Mouse (Mus musculus): ENCODE data around the gene Dcdc2b. TPM values are rescaled to one million over a fixed set of nuclear protein-coding genes. Genes with fewer than 3 reads are reported as not detected.

Gene Dcdc2b
- polyA plus RNA-seq, 1 experiment from 2014 or later, result 2.3 TPM

DNA sequence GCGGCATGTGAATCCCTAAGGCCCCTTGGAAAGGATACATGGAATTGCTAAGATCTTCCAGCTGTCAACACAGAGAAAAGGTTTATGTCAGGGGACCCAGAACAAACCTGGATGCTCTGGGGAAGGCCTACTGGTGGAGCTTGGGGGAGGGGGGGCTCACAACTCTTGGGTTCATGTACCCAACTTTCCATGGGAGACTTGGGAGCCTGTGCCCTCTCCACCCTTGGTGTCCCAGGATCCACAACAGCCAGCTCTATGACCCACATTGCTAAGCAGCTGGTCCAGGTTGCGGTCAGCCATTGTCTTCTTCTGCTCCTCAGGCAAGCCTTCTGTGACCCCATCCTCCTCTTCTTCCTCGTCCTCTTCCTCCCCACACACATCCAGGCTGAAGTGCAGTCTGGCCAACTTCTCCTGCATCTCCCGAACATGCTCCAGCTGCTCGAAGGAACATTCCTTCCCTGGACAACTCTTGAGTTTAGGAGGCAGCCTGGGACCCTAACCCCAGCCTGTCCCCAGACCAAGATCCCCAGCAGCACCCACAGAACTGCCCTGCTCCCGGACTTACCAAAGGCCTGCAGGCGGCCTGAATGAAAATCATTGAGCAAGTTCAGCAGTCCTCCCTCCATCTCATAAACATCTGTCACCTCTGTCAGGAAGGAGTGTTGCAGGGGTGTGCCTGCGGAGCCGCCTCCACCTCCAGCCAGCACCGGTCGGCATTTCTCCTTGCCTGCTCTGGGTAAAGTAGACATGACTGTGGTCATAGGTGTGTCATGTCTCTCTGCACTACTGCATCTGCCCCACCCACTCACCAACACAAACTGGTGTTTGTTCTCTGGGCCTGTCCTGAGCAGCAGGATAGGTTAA is 6.6 kb upstream of the Dcdc2b start:
- no peak overlapping the region for H3K4me2 ChIP-seq (replicated peaks)
- H3K27ac ChIP-seq, result no peak overlapping the region
- peaks cover 20% of the 10 kb centered on the region for H3K36me3 ChIP-seq
- peaks cover 32% of the 10 kb centered on the region for H3K4me1 ChIP-seq
- no peak overlapping the region for H3K9ac ChIP-seq
- no peaks in the 10 kb centered on the region for H3K9me3 ChIP-seq
- no peak for ATAC-seq (ENCODE audit: insufficient number of reproducible peaks, insufficient read depth, low FRiP score, low TSS enrichment)
- no peak overlapping the region for H3K4me3 ChIP-seq
- 87% methylated on average over 11 of the region's 11 CpGs for WGBS
- no peaks in the 10 kb centered on the region for H3K27me3 ChIP-seq

GRCm38 (mm10) chr4:129618786-129619691 is 5.0 kb upstream of the Dcdc2b start, which contains the start of gene Iqcc:
Gene Iqcc (minus strand): TSS chr4:129619099.
- Histone ChIP-seq H3K36me3 (peaks cover 20% of the 10 kb centered on the region), H3K9me3 (no peaks in the 10 kb centered on the region), H3K4me2 (replicated peaks) (peak within 1 kb of the TSS; percentile 74), H3K27ac (peak within 1 kb of the TSS; percentile 81), H3K27me3 (no peaks in the 10 kb centered on the region), H3K4me3 (peak within 1 kb of the TSS; percentile 59), H3K4me1 (peaks cover 18% of the 10 kb centered on the region), H3K9ac (peak within 1 kb of the TSS; percentile 75)
- 4% methylated on average over 44 of the region's 44 CpGs for WGBS
- ATAC-seq (ENCODE audit: insufficient number of reproducible peaks, insufficient read depth, low FRiP score, low TSS enrichment), result peak; percentile 89

DNA sequence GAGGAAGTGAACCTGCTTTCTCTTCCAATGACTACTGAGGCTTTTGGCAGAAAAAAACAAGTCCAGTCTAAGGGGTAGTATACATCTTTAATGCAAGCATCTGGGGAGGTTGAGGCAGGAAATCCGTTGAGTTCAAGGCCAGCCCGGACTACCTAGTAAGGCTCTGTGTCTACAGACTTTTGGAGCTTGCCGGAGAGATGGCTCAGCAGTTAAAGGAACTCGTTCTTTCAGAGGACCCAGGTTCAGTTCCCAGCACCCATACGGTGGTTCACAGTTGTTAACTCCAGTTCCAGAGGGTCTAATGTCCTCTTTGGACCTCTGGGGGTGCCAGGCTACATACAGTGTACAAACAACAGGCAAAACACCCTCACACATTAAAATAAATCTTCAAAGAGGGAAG is 4.0 kb upstream of the Dcdc2b start:
- H3K27ac ChIP-seq, result no peak overlapping the region
- WGBS, result 96% methylated on average over 5 of the region's 5 CpGs

GRCm38 (mm10) chr4:129617121-129617641 is 3.1 kb upstream of the Dcdc2b start:
- WGBS, result 96% methylated on average over 7 of the region's 7 CpGs

More for the DNA sequence above, 4.0 kb upstream of the Dcdc2b start:
- Histone ChIP-seq H3K36me3 (peaks cover 20% of the 10 kb centered on the region), H3K9me3 (no peaks in the 10 kb centered on the region), H3K4me2 (replicated peaks) (peak overlapping the region; percentile 74), H3K27me3 (no peaks in the 10 kb centered on the region), H3K4me3 (peak overlapping the region; percentile 59), H3K4me1 (peaks cover 15% of the 10 kb centered on the region), H3K9ac (peak overlapping the region; percentile 75)
- no peak for ATAC-seq (ENCODE audit: insufficient number of reproducible peaks, insufficient read depth, low FRiP score, low TSS enrichment)

DNA sequence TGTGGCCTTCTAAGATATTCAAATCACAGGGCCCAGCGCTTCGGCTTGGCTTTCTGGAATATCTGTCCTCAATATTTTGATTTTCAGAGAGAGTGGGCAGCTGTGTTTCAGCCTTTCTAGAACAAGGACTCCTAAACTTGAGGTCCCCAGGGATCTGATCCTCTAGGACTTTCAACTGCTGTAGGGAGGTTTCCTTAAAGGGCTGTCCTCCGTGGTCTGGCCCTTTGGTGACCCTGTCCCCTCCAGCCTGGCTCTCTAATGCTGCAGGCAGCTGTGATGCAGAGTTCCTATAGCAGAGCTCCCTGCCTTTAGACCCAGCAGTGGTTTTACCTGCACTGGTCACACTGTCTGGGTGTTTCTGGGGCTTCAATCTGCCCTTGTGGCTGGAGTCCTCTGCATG is 2.6 kb upstream of the Dcdc2b start:
- Histone ChIP-seq H3K4me1 (peaks cover 8% of the 10 kb centered on the region), H3K36me3 (peaks cover 20% of the 10 kb centered on the region), H3K9me3 (no peaks in the 10 kb centered on the region), H3K27ac (no peak overlapping the region), H3K4me3 (no peak overlapping the region), H3K27me3 (no peaks in the 10 kb centered on the region), H3K4me2 (replicated peaks) (no peak overlapping the region), H3K9ac (no peak overlapping the region)
- ATAC-seq (ENCODE audit: insufficient number of reproducible peaks, insufficient read depth, low FRiP score, low TSS enrichment), result no peak
- WGBS, result 88% methylated on average over 3 of the region's 3 CpGs

More at GRCm38 (mm10) chr4:129617121-129617641, 3.1 kb upstream of the Dcdc2b start:
- H3K4me3 ChIP-seq, result no peak overlapping the region
- no peaks in the 10 kb centered on the region for H3K9me3 ChIP-seq
- H3K4me2 ChIP-seq (replicated peaks), result no peak overlapping the region
- ATAC-seq (ENCODE audit: insufficient number of reproducible peaks, insufficient read depth, low FRiP score, low TSS enrichment), result no peak
- no peaks in the 10 kb centered on the region for H3K27me3 ChIP-seq
- H3K36me3 ChIP-seq, result peaks cover 20% of the 10 kb centered on the region
- peaks cover 8% of the 10 kb centered on the region for H3K4me1 ChIP-seq
- H3K27ac ChIP-seq, result no peak overlapping the region
- H3K9ac ChIP-seq, result no peak overlapping the region

DNA sequence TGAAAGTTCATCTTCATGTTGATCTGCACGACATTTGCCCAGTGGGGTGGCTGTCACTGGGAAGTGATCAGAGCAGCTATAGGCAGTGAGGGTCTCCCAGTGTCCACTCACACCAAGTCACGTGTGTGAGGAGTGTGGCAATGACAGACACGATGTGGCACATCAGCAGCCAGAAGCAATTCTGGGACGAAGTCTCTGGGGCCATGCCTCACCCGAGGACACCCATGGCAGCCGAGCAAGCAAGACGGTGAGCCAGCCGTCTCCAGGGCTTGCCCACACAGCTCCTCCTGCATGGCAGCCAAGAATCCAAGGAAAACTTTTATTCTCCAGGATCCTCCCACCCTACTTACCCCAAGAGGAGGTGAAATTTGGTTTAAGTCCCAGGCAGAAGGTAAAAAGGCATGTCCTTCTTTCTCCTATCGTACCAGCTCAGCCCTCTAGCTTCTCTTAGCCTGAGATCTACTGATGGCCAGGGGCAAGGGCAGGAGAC is 1.8 kb upstream of the Dcdc2b start:
- H3K4me1 ChIP-seq, result peaks cover 8% of the 10 kb centered on the region
- no peak overlapping the region for H3K4me3 ChIP-seq
- no peak overlapping the region for H3K4me2 ChIP-seq (replicated peaks)
- H3K9me3 ChIP-seq, result no peaks in the 10 kb centered on the region
- 88% methylated on average over 9 of the region's 9 CpGs for WGBS
- no peak overlapping the region for H3K27ac ChIP-seq
- ATAC-seq (ENCODE audit: insufficient number of reproducible peaks, insufficient read depth, low FRiP score, low TSS enrichment), result no peak
- peaks cover 16% of the 10 kb centered on the region for H3K36me3 ChIP-seq
- H3K9ac ChIP-seq, result no peak overlapping the region
- H3K27me3 ChIP-seq, result no peaks in the 10 kb centered on the region

- no peaks in the 10 kb centered on the region for H3K4me1 ChIP-seq
- no peak for ATAC-seq (ENCODE audit: insufficient number of reproducible peaks, insufficient read depth, low FRiP score, low TSS enrichment)
- no peak overlapping the region for H3K9ac ChIP-seq
- peaks cover 28% of the 10 kb centered on the region for H3K36me3 ChIP-seq
- no peaks in the 10 kb centered on the region for H3K9me3 ChIP-seq
- H3K4me3 ChIP-seq, result no peak overlapping the region
- 67% methylated on average over 4 of the region's 4 CpGs for WGBS
- no peaks in the 10 kb centered on the region for H3K27me3 ChIP-seq
- H3K27ac ChIP-seq, result no peak overlapping the region
- no peak overlapping the region for H3K4me2 ChIP-seq (replicated peaks)
Observed at GRCm38 (mm10) chr4:129610472-129610871, 3.6 kb downstream of the Dcdc2b start.

- H3K9ac ChIP-seq, result no peak overlapping the region
- H3K4me2 ChIP-seq (replicated peaks), result no peak overlapping the region
- no peaks in the 10 kb centered on the region for H3K4me1 ChIP-seq
- no peak overlapping the region for H3K27ac ChIP-seq
- no peaks in the 10 kb centered on the region for H3K9me3 ChIP-seq
- H3K27me3 ChIP-seq, result no peaks in the 10 kb centered on the region
- ATAC-seq (ENCODE audit: insufficient number of reproducible peaks, insufficient read depth, low FRiP score, low TSS enrichment), result no peak
- 78% methylated on average over 4 of the region's 4 CpGs for WGBS
- peaks cover 30% of the 10 kb centered on the region for H3K36me3 ChIP-seq
- no peak overlapping the region for H3K4me3 ChIP-seq
Observed at GRCm38 (mm10) chr4:129610026-129610425, 4.0 kb downstream of the Dcdc2b start.

DNA sequence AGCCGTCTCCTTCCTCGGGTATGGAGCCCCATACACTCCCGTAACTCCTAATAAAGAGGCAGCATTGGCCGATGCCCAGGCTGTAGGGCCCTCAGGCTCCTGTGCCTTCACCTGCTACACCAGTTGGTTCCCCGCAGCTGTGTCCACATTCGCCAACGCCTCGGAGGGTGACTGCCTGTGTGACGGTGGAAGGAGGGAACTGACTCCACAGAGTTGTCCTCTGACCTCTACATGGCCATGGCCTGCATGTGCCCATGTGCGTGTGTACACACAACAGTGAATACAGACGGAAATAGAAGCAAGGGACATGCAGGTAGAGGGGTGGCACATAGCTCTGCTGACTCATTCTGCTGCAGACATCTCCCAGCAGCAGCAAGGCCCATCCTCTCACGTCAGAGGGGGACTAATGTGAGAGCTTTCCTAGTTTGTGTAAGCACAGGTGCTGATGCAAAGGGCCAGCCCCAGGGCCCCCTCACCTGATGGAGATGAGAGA is 4.9 kb downstream of the Dcdc2b start:
- H3K9ac ChIP-seq, result no peak overlapping the region
- WGBS, result 83% methylated on average over 12 of the region's 12 CpGs
- peaks cover 39% of the 10 kb centered on the region for H3K36me3 ChIP-seq
- no peaks in the 10 kb centered on the region for H3K4me1 ChIP-seq
- H3K4me2 ChIP-seq (replicated peaks), result no peak overlapping the region
- H3K4me3 ChIP-seq, result no peak overlapping the region
- no peak for ATAC-seq (ENCODE audit: insufficient number of reproducible peaks, insufficient read depth, low FRiP score, low TSS enrichment)
- H3K27me3 ChIP-seq, result no peaks in the 10 kb centered on the region
- no peaks in the 10 kb centered on the region for H3K9me3 ChIP-seq
- H3K27ac ChIP-seq, result no peak overlapping the region

DNA sequence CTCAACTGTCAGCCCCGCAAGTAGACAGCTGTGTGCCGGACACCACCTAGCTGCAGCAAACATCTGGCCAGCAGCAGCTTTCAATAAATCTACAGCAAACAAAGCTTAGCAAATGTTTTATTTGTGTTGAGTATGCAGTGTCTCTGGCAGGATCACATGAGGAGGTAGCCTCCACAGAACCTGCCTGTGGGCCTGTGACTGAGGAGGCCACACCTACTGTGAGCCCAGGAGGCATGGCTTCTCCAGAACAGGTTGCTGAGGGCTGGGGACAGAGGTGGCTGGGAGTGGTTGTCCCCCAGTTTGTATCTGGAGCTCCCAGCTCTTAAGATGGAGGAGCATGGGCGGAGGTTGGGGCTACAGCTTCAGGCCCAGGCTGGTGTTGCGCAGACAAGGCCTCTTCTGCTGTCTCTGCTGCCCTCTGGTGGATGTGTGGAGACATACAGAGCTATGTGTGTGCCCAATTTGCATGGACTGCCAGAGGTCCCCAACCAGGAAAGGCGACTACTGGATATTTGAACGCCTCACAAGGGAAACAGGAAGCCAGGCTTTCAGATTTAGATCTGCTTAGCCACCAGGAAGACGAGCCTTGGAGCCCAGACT is 5.5 kb downstream of the Dcdc2b start:
- no peaks in the 10 kb centered on the region for H3K4me1 ChIP-seq
- H3K27me3 ChIP-seq, result no peaks in the 10 kb centered on the region
- no peak overlapping the region for H3K4me3 ChIP-seq
- peak; percentile 65 for ATAC-seq (ENCODE audit: insufficient number of reproducible peaks, insufficient read depth, low FRiP score, low TSS enrichment)
- 38% methylated on average over 7 of the region's 7 CpGs for WGBS
- peak overlapping the region; percentile 26; the same call in 1 of the 2 replicates for H3K27ac ChIP-seq
- no peak overlapping the region for H3K4me2 ChIP-seq (replicated peaks)
- no peak overlapping the region for H3K9ac ChIP-seq
- H3K9me3 ChIP-seq, result no peaks in the 10 kb centered on the region
- peaks cover 45% of the 10 kb centered on the region for H3K36me3 ChIP-seq

Measured in embryonic facial prominence, embryonic 12.5 days (tissue).